Mouse (Mus musculus) heart, embryonic 13.5 days (tissue): ENCODE data around the gene Mon1a. TPM values are rescaled to one million over a fixed set of nuclear protein-coding genes. Genes with fewer than 3 reads are reported as not detected.

ENCODE experiments used
- ATAC-seq: fragments of 200-750 bp; cut with Nextera tagmentation; 2 replicates; pipeline ENCODE4 v1.8.0; 2017; ENCODE audit warnings: moderate TSS enrichment; ENCODE audit not compliant: insufficient number of reproducible peaks, low FRiP score, low TSS enrichment; ENCODE audit errors: extremely low read depth
- H3K27ac ChIP-seq: fragments of 300-500 bp; sonication (generic); replicated peaks from 2 replicates; pipeline ENCODE4 v1.5.1; 2015; ENCODE audit warnings: moderate library complexity, mild to moderate bottlenecking, inconsistent platforms
- H3K27me3 ChIP-seq: fragments of 300-500 bp; sonication (generic); replicated peaks from 2 replicates; pipeline ENCODE4 v1.6.1; 2015; ENCODE audit warnings: mild to moderate bottlenecking, inconsistent platforms
- H3K36me3 ChIP-seq: fragments of 300-500 bp; sonication (generic); 2 replicates; pipeline ENCODE4 v1.6.1; 2015; ENCODE audit warnings: mild to moderate bottlenecking, inconsistent platforms
- H3K4me1 ChIP-seq: fragments of 300-500 bp; sonication (generic); 2 replicates; pipeline ENCODE4 v1.6.1; 2015; ENCODE audit warnings: inconsistent platforms
- H3K4me2 ChIP-seq: fragments of 300-500 bp; sonication (generic); 2 replicates; pipeline ENCODE4 v1.6.1; 2015; ENCODE audit warnings: inconsistent platforms, mild to moderate bottlenecking, moderate library complexity
- H3K4me3 ChIP-seq: fragments of 300-500 bp; sonication (generic); 2 replicates; pipeline ENCODE4 v1.5.1; 2015; ENCODE audit warnings: moderate library complexity, mild to moderate bottlenecking, inconsistent platforms
- H3K9ac ChIP-seq: fragments of 300-500 bp; sonication (generic); 2 replicates; pipeline ENCODE4 v1.6.1; 2015; ENCODE audit warnings: inconsistent platforms, mild to moderate bottlenecking, moderate library complexity
- H3K9me3 ChIP-seq: fragments of 300-500 bp; sonication (generic); 2 replicates; pipeline ENCODE4 v1.6.1; 2016; ENCODE audit warnings: inconsistent platforms
- WGBS: fragments of 180-500 bp; shearing (Covaris S2); methylation state at CpG from one replicate; pipeline ENCODE4 v1.1.7; 2015; ENCODE audit warnings: mixed read lengths; 5-methylcytosine and 5-hydroxymethylcytosine counted together
- polyA plus RNA-seq: library from polyadenylated mRNA; unstranded; fragments of >200 nt; fragmentation: Nextera tagmentation; extraction: Ambion mirVana; gene quantifications from 2 replicates; pipeline ENCODE4 v1.2.1, GENCODE M21; 2015

Gene Mon1a
- polyA plus RNA-seq, 1 experiment from 2014 or later = 8.1 TPM

DNA sequence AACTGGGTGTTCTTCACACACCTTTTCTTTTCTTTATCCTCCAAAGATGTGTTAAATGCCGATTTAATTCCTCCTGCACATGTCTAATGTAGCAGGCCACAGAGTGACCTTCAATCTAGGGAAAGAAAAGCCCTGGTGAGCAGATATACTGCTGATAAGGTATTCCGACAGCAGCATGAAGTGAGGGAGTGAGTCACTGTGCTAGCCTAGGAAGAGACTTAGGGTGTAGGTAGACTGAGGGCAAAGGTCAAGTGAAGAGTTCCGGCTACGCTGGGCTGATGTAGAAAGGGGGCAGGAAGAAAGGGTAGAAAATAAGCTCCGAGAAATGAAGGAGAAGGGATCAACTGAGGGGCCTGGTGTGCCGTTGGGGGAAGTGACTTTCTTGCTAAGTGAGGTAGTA is 2.3 kb downstream of the Mon1a start:
- 70% methylated on average over 6 of the region's 6 CpGs for WGBS
- no peaks in the 10 kb centered on the region for H3K36me3 ChIP-seq
- peaks cover 15% of the 10 kb centered on the region; the same call in 1 of the 2 replicates for H3K27me3 ChIP-seq
- H3K27ac ChIP-seq = no peak overlapping the region
- H3K9ac ChIP-seq = no peak overlapping the region
- H3K4me2 ChIP-seq = no peak overlapping the region
- H3K4me1 ChIP-seq = peaks cover 16% of the 10 kb centered on the region
- H3K9me3 ChIP-seq = no peaks in the 10 kb centered on the region
- H3K4me3 ChIP-seq = no peak overlapping the region
- no peak for ATAC-seq

DNA sequence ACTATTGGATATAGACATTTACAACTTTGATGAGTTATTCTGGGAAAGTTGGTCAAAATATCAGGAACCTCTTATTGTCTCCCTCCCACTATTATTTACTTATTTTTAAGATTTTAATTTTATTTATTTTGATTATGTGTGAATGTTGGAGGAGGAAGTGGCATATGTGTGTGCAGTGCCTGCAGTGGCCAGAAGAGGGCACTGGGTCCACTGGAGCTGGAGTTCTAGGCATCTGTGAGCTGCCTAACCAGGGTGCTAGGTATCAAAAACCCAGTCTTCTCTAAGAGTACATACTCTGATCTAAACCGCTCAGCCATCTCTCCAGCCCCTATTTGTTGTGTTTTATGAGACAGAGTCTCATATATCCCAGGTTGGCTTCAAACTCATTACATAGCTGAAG is 3.1 kb downstream of the Mon1a start:
- H3K36me3 ChIP-seq = 0 out of 2 replicates have a peak, but pooled peaks cover 2% of the 10 kb centered on the region
- no peak overlapping the region for H3K4me3 ChIP-seq
- no peak for ATAC-seq
- H3K9ac ChIP-seq = no peak overlapping the region
- H3K4me2 ChIP-seq = no peak overlapping the region
- no peak overlapping the region for H3K27ac ChIP-seq
- H3K9me3 ChIP-seq = no peaks in the 10 kb centered on the region
- 97% methylated on average over 1 of the region's 1 CpGs for WGBS
- peaks cover 8% of the 10 kb centered on the region; the same call in 1 of the 2 replicates for H3K27me3 ChIP-seq
- H3K4me1 ChIP-seq = peaks cover 16% of the 10 kb centered on the region

DNA sequence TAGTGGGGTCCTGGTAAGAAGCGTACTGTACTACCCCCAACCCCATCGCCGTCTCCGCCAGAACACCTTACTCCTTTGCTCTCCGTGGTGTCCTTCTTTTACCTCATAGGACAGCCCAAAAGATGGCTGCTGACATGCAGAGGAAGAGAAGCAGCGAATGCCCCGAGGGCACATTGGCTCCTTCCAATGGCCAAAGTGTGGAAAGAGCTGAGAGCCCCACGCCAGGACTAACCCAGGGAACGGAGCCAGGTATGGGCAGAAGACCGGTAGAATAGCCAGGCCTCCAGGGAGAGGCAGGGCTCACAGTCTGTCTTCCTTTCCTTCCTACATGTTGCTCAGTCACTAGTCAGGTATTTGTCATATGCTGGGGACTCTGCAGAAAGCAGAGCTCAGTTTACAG is 10.6 kb downstream of the Mon1a start:
- no peak for ATAC-seq
- 82% methylated on average over 10 of the region's 10 CpGs for WGBS
- H3K9me3 ChIP-seq = no peaks in the 10 kb centered on the region
- H3K4me2 ChIP-seq = no peak overlapping the region
- no peak overlapping the region for H3K27ac ChIP-seq
- H3K9ac ChIP-seq = no peak overlapping the region
- peaks cover 35% of the 10 kb centered on the region for H3K36me3 ChIP-seq
- H3K27me3 ChIP-seq = peaks cover 33% of the 10 kb centered on the region
- peaks cover 7% of the 10 kb centered on the region for H3K4me1 ChIP-seq
- no peak overlapping the region for H3K4me3 ChIP-seq

DNA sequence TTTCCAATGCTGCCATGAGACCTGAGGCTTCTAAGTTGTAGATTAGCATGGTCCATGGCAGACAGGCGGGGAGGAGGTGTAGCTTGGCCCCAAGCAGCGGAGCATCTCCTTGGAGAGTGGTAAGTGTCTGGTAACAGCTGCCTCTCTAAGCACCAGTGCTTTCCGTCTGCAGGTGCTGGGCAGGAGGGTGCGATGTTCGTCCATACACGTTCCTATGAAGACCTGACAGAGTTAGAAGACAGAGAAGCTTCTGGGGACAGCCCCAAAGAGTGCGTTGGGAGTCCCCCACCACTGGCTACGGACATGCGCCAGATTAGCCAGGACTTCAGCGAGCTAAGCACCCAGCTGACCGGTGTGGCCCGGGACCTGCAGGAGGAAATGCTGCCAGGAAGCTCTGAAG is 11.9 kb downstream of the Mon1a start:
- no peaks in the 10 kb centered on the region for H3K9me3 ChIP-seq
- no peak for ATAC-seq
- no peak overlapping the region for H3K27ac ChIP-seq
- peaks cover 35% of the 10 kb centered on the region for H3K27me3 ChIP-seq
- H3K9ac ChIP-seq = no peak overlapping the region
- no peak overlapping the region for H3K4me2 ChIP-seq
- WGBS = 75% methylated on average over 12 of the region's 12 CpGs
- peaks cover 7% of the 10 kb centered on the region for H3K4me1 ChIP-seq
- H3K36me3 ChIP-seq = peaks cover 35% of the 10 kb centered on the region
- H3K4me3 ChIP-seq = no peak overlapping the region

DNA sequence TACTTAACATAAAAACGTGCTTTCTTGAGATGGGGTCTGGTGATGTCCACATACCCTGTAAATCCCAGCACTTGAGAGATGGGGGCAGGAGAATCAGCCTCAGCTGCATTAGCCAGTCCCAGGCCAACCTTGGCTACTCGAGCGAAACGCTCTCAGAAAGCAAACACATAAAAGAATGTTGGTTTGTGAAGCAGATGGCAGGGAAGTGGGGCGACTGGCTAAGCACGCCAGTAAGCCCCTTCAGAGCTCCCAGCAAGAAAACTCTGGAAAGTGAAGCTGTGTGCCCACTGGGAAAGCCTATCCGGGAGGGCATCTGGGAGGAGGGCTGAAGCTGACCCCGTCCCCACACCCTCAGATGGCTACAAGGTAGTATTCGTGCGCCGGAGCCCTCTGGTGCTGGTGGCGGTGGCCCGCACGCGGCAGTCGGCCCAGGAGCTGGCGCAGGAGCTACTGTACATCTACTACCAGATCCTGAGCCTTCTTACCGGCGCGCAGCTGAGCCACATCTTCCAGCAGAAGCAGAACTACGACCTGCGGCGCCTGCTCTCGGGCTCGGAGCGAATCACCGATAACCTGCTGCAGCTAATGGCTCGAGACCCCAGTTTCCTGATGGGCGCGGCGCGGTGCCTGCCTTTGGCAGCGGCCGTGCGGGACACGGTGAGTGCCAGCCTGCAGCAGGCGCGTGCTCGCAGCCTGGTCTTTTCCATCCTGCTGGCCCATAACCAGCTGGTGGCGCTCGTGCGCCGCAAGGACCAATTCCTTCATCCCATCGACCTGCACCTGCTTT is 13.1 kb downstream of the Mon1a start:
- Histone ChIP-seq H3K27me3 (peaks cover 35% of the 10 kb centered on the region), H3K4me1 (peaks cover 15% of the 10 kb centered on the region), H3K27ac (no peak overlapping the region), H3K9ac (peak overlapping the region; percentile 71), H3K4me3 (peak overlapping the region; percentile 48), H3K36me3 (peaks cover 33% of the 10 kb centered on the region), H3K4me2 (peak overlapping the region; percentile 75), H3K9me3 (no peaks in the 10 kb centered on the region)
- 6% methylated on average over 44 of the region's 44 CpGs for WGBS
- ATAC-seq = no peak

DNA sequence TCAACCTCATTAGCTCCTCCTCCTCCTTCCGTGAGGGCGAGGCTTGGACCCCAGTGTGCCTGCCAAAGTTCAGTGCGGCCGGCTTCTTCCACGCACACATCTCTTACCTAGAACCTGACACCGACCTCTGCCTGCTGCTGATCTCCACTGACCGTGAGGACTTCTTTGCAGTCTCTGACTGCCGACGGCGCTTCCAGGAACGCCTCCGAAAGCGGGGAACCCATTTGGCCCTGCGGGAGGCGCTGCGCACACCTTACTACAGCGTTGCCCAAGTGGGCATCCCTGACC is 13.6 kb downstream of the Mon1a start:
- Histone ChIP-seq H3K36me3 (peaks cover 32% of the 10 kb centered on the region), H3K4me1 (peaks cover 20% of the 10 kb centered on the region), H3K4me2 (peak overlapping the region; percentile 75), H3K27me3 (peaks cover 35% of the 10 kb centered on the region), H3K27ac (no peak overlapping the region), H3K4me3 (peak overlapping the region; percentile 48; the same call in 1 of the 2 replicates), H3K9me3 (no peaks in the 10 kb centered on the region), H3K9ac (no peak overlapping the region)
- 21% methylated on average over 17 of the region's 17 CpGs for WGBS
- no peak for ATAC-seq

DNA sequence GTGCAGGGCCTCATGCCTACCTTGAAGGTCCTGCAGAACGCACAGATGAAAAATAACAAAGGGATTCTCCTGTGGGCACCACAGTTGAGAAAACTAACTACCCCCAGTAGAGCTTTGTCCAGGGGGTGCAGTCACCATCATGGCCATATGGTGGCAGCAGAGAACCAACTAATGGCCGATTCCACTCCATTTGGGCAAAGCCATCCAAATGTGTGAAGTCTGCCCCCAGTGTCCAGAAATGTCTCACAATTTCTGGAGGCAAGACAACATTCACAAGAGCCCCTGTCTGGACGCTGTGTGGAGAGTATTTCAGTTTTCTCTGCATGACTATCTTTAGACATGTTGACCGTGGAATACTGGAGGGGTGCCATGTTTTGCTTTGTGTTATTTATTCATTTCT is 16.8 kb downstream of the Mon1a start:
- no peak for ATAC-seq
- Histone ChIP-seq H3K4me3 (no peak overlapping the region), H3K4me1 (peaks cover 48% of the 10 kb centered on the region), H3K4me2 (no peak overlapping the region), H3K27ac (0 out of 2 replicates have a peak overlapping the region, but pooled peaks have one; percentile 36), H3K27me3 (peaks cover 34% of the 10 kb centered on the region), H3K9me3 (no peaks in the 10 kb centered on the region), H3K36me3 (peaks cover 20% of the 10 kb centered on the region), H3K9ac (no peak overlapping the region)
- 3% methylated on average over 4 of the region's 4 CpGs for WGBS

DNA sequence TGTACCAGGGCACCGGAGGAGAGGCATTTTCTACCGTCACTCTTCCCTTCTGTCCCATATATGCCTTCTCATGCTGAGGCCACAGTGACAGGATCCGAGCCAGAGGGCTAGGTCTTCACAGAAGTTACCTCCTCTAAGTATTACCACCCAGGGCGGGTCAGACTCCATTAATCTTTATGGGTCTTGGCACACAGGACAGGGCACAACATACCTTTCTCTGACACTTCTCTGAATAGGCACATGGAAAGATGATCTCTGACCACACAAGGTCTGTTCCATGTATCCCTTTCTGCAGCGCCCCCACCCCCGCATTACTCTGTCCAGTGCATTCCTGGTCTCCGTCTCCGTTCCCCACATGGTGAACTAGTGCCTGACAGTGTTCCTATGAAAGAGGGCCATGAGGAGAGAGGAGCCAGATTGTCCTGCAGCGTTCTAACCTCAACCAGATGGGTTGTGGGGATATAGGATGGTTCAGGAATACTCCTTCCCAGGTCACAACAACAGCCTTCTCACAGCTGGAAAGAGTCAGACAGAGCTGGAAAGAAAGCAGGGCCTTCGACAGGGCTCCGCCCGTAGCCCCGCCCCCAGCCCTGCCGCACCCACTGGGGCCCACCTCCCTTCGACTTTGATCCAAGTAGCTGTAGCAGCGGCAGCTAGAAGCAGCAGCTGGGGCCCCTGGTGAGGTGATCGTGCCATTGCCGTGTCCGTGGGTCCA is 18.5 kb downstream of the Mon1a start, which contains the start of gene Mst1r:
TSS of gene Mst1r (plus strand) at position 622 of the 715 bp plus-strand sequence.
- H3K27me3 ChIP-seq = peaks cover 20% of the 10 kb centered on the region
- 17% methylated on average over 19 of the region's 19 CpGs for WGBS
- peak within 1 kb of the TSS; percentile 82 for H3K9ac ChIP-seq
- peak within 1 kb of the TSS; percentile 83 for H3K4me2 ChIP-seq
- peaks cover 41% of the 10 kb centered on the region for H3K4me1 ChIP-seq
- H3K27ac ChIP-seq = peak within 1 kb of the TSS; percentile 59
- 0 out of 2 replicates have a peak, but pooled peaks cover 12% of the 10 kb centered on the region for H3K36me3 ChIP-seq
- ATAC-seq = peak; percentile 50; the same call in 1 of the 2 replicates
- no peaks in the 10 kb centered on the region for H3K9me3 ChIP-seq
- peak within 1 kb of the TSS; percentile 51 for H3K4me3 ChIP-seq

DNA sequence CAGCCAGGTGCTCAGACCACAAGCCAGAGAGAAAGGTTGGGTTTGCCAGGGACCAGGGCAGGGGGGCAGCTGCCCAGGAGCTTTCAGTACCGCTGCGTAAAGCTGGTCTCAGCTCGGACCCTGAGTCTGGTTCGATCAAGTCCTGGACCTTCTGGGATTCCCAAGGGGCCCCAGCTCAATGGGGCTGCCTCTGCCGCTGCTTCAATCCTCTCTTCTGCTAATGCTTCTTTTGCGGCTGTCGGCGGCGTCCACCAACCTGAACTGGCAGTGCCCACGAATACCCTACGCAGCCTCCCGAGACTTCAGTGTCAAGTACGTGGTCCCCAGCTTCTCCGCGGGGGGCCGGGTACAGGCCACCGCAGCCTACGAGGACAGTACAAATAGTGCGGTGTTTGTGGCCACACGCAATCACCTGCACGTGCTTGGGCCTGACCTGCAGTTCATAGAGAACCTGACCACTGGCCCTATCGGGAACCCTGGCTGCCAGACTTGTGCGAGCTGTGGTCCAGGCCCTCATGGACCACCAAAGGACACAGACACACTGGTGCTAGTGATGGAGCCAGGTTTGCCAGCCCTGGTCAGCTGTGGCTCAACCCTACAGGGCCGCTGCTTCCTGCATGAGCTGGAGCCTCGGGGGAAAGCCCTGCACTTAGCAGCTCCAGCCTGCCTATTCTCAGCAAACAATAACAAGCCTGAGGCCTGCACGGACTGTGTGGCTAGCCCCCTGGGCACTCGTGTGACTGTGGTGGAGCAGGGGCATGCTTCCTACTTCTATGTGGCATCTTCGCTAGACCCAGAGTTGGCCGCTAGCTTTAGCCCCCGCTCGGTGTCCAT is 19.2 kb downstream of the Mon1a start:
- WGBS = 47% methylated on average over 31 of the region's 31 CpGs
- Histone ChIP-seq H3K9ac (peak overlapping the region; percentile 82), H3K9me3 (no peaks in the 10 kb centered on the region), H3K27me3 (peaks cover 16% of the 10 kb centered on the region), H3K4me3 (peak overlapping the region; percentile 51), H3K4me1 (peaks cover 41% of the 10 kb centered on the region), H3K4me2 (peak overlapping the region; percentile 83), H3K27ac (peak overlapping the region; percentile 46; the same call in 1 of the 2 replicates), H3K36me3 (0 out of 2 replicates have a peak, but pooled peaks cover 8% of the 10 kb centered on the region)
- no peak for ATAC-seq

DNA sequence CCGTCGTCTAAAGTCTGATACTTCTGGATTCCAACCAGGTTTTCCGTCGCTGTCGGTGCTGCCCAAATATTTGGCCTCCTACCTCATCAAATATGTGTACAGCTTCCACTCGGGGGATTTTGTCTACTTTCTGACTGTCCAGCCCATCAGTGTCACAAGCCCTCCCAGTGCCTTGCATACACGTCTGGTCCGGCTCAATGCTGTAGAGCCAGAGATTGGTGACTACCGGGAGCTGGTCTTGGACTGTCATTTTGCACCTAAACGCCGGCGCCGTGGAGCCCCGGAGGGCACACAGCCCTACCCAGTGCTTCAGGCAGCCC is 19.8 kb downstream of the Mon1a start:
- H3K4me1 ChIP-seq = peaks cover 41% of the 10 kb centered on the region
- H3K27me3 ChIP-seq = peaks cover 15% of the 10 kb centered on the region; the same call in 1 of the 2 replicates
- H3K4me2 ChIP-seq = peak overlapping the region; percentile 83
- H3K4me3 ChIP-seq = peak overlapping the region; percentile 51
- no peaks in the 10 kb centered on the region for H3K9me3 ChIP-seq
- H3K27ac ChIP-seq = peak overlapping the region; percentile 46
- no peak for ATAC-seq
- H3K36me3 ChIP-seq = peaks cover 3% of the 10 kb centered on the region; the same call in 1 of the 2 replicates
- H3K9ac ChIP-seq = peak overlapping the region; percentile 82
- WGBS = 64% methylated on average over 14 of the region's 14 CpGs
